Comparison of ENCODE assay signal across 1 mouse cellular context in the genomic region with DNA sequence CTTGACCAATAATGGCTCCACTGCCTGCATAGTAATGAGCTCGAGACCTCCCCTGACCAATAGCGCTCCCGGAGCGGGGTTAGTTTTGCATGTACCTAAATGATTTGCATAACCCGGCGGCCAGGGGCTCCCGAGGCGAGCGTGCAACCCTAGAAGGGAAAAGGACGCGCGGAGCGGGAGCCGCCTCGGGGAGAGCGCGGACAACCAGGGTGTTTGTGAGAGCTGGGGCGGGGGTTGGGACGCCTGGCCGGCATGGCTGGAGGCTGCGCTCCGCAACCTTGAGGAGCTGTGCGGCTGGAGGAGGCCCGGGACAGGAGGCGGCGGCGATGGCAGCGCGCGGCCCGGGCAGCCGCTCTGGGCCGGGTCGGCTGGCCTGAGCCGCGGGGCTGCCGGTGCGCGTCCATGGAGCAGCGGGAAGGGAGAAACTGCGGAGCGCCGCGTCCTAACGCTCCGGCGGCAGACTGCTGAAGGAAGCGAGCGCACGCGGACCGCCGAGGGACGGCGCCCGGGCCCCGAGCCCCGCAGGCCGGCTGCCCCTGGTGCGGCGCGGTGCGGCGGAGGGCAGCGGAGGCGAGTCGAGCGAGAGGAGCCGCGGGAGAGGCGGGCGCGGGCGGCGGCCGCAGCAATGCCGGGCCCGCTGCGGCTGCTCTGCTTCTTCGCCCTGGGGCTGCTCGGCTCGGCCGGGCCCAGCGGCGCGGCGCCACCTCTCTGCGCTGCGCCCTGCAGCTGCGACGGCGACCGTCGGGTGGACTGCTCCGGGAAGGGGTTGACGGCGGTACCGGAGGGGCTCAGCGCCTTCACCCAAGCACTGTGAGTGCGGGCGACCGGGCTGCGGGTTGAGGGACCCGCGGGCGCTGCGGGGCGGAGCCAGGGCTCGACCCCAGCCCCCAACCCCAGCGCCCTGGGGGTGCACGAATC.
TF ChIP-seq lines count a peak whose summit lies in the region.

A gene (plus strand): TSS at position 152 of the 918 bp plus-strand sequence.

TF ChIP-seq in CH12.LX, 34 proteins besides CTCF, POLR2A, EP300 and RAD21 (continued from another document):
- TF ChIP-seq BHLHE40 (IDR thresholded peaks at IDR 0.05; ENCODE audit: low read depth, low read length) (peak; percentile 58), MXI1 (IDR thresholded peaks at IDR 0.05; ENCODE audit: low read depth, low read length) (peak; percentile 56), NELFE (IDR thresholded peaks at IDR 0.05; ENCODE audit: low read depth, low read length) (peak; percentile 81), SIN3A (IDR thresholded peaks at IDR 0.05; ENCODE audit: low read length) (no peak; the same call in none of the 2 replicates), MEF2A (IDR thresholded peaks at IDR 0.05; ENCODE audit: borderline replicate concordance, low read depth, low read length) (peak; percentile 16; the same call in 1 of the 2 replicates), SMC3 (IDR thresholded peaks at IDR 0.05; ENCODE audit: low read depth, low read length) (no peak), TCF12 (IDR thresholded peaks at IDR 0.05; ENCODE audit: low read depth, low read length) (peak; percentile 91), UBTF (IDR thresholded peaks at IDR 0.05; ENCODE audit: low read depth, low read length) (peak; percentile 80; the same call in 1 of the 2 replicates), NRF1 (IDR thresholded peaks at IDR 0.05; ENCODE audit: low read depth, low read length) (0 out of 2 replicates have a peak, but pooled peaks have one; percentile 36), MAFK (IDR thresholded peaks at IDR 0.05; ENCODE audit: insufficient replicate concordance, low read length) (no peak), IRF4 (IDR thresholded peaks at IDR 0.05; ENCODE audit: low read depth, low read length) (no peak; the same call in 1 of the 2 replicates)
TF ChIP-seq in CH12.LX: peak in this region for 10.
